Mouse (Mus musculus) hindbrain, embryonic 14.5 days (tissue): ENCODE measurements around the gene Cyp2b10. TPM values are rescaled to one million over a fixed set of nuclear protein-coding genes. Genes with fewer than 3 reads are reported as not detected.
"Not testable (repeated sequence)": the region's sequence is repeated elsewhere in the genome, so short reads cannot be mapped to it uniquely, and the experiment has no call there.

Experiments used
- ATAC-seq: fragments of 200-750 bp; cut with Nextera tagmentation; 2 replicates; pipeline ENCODE4 v1.8.0; 2017; ENCODE audit warnings: moderate number of reproducible peaks, mild to moderate bottlenecking, moderate TSS enrichment, moderate library complexity; ENCODE audit not compliant: low FRiP score
- DNase-seq: peaks from one replicate; pipeline ENCODE4 v3.0.0-alpha.2; 2015; ENCODE audit warnings: low spot score
- H3K27ac ChIP-seq: fragments of 300-500 bp; sonication (generic); 2 replicates; pipeline ENCODE4 v1.5.1; 2014; ENCODE audit warnings: mild to moderate bottlenecking, moderate library complexity
- H3K27me3 ChIP-seq: fragments of 300-500 bp; sonication (generic); 2 replicates; pipeline ENCODE4 v1.6.1; 2014; ENCODE audit warnings: mild to moderate bottlenecking, low read length, mixed read lengths; ENCODE audit not compliant: control insufficient read depth, insufficient read depth
- H3K36me3 ChIP-seq: fragments of 300-500 bp; sonication (generic); replicated peaks from 2 replicates; pipeline ENCODE4 v1.6.1; 2014; ENCODE audit not compliant: control insufficient read depth, insufficient read depth
- H3K4me1 ChIP-seq: fragments of 300-500 bp; sonication (generic); replicated peaks from 2 replicates; pipeline ENCODE4 v1.6.1; 2014; ENCODE audit warnings: antibody characterized with exemption, low read length, mixed read lengths; ENCODE audit not compliant: control insufficient read depth, insufficient read depth
- H3K4me2 ChIP-seq: fragments of 300-500 bp; sonication (generic); replicated peaks from 2 replicates; pipeline ENCODE4 v1.6.1; 2014; ENCODE audit warnings: mild to moderate bottlenecking, moderate library complexity
- H3K4me3 ChIP-seq: fragments of 300-500 bp; sonication (generic); replicated peaks from 2 replicates; pipeline ENCODE4 v1.5.1; 2014; ENCODE audit warnings: mild to moderate bottlenecking, low read length
- H3K9ac ChIP-seq: fragments of 300-500 bp; sonication (generic); 2 replicates; pipeline ENCODE4 v1.6.1; 2014
- H3K9me3 ChIP-seq: fragments of 300-500 bp; sonication (generic); 2 replicates; pipeline ENCODE4 v1.6.1; 2016; ENCODE audit warnings: low read length; ENCODE audit not compliant: control insufficient read depth
- WGBS: fragments of 180-500 bp; shearing (Covaris S2); extraction: QIAGEN DNeasy Blood & Tissue Kit; methylation state at CpG from one replicate; pipeline ENCODE4 v1.1.7; 2014; 5-methylcytosine and 5-hydroxymethylcytosine counted together
- polyA plus RNA-seq: library from polyadenylated mRNA; unstranded; fragments of >200 nt; fragmentation: Nextera tagmentation; extraction: Ambion mirVana; gene quantifications from 2 replicates; pipeline ENCODE4 v1.2.1, GENCODE M21; 2014

The Cyp2b10 gene
- polyA plus RNA-seq, 1 experiment from 2014 or later, result not detected

DNA sequence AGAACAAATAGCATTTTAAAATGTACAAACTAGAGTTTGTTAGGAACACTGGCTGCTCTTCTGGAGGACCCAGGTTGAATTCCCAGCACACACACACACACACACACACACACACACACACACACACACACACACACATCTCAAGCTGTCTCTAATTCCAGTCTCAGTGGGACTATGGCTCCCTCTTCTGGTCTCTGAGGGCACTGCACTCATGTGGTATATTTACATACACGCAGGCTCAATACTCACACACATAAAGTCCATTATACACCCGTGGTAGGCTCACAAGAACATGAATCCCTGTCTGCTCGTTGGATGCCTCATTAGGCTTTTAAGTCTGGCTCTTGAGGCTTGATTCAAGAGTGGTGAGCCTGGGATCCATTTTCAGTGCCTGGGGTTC, 6.6 kb downstream of the Cyp2b10 start:
- WGBS, result 48% methylated on average over 3 of the region's 3 CpGs
- Histone ChIP-seq H3K36me3 (no peaks in the 10 kb centered on the region), H3K27ac (no peak overlapping the region), H3K9ac (no peak overlapping the region), H3K9me3 (0 out of 2 replicates have a peak, but pooled peaks cover 4% of the 10 kb centered on the region), H3K4me3 (no peak overlapping the region), H3K27me3 (no peaks in the 10 kb centered on the region), H3K4me1 (no peaks in the 10 kb centered on the region), H3K4me2 (no peak overlapping the region)
- ATAC-seq (no peak), DNase-seq (no peak)

DNA sequence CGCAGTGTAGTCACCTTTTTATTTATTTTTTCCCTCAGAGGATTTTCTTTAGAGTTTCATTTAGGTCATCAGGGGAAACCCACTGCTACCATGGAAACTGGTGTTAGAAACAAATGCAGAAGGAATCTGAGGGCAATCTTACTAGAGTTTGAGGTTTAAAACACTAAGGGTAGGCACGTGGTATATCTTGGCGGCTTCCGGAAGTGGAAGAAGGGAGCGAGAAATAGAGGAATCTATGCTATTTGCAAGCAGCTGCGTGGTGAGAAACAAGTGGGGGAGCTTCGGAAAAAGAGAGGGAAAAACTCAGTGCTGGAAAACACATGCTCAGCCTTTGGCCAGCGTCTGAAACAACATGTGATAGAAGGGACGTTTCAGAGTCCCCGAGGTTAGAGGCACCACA, 7.1 kb downstream of the Cyp2b10 start:
- WGBS, result 68% methylated on average over 10 of the region's 10 CpGs

DNA sequence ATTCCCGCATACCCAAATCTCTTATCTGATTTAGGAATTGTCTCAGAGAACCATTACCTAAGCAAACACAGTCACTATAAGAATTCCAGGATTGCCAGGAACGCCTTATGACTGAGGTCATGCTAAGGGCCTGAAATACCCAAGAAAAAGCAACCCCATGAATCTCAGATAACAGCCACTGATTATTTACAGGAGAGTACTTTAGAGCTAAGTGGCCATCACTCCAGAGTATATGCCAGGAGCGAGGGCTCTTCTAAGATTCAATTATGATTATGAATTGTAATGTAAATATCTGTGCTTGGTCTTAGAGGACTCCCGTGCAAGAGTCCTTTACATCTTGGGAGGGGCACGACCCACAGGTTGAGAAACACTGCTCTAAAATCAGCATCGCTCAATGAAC, 10.0 kb downstream of the Cyp2b10 start:
- H3K4me2 ChIP-seq, result no peak overlapping the region
- no peak overlapping the region for H3K4me3 ChIP-seq
- no peaks in the 10 kb centered on the region for H3K36me3 ChIP-seq
- 0 out of 2 replicates have a peak, but pooled peaks cover 7% of the 10 kb centered on the region for H3K9me3 ChIP-seq
- H3K9ac ChIP-seq, result no peak overlapping the region
- no peak for ATAC-seq
- DNase-seq, result no peak
- no peak overlapping the region for H3K27ac ChIP-seq
- H3K27me3 ChIP-seq, result no peaks in the 10 kb centered on the region
- WGBS, result 82% methylated on average over 6 of the region's 6 CpGs
- no peaks in the 10 kb centered on the region for H3K4me1 ChIP-seq

More for the DNA sequence above, 7.1 kb downstream of the Cyp2b10 start:
- Histone ChIP-seq H3K4me3 (no peak overlapping the region), H3K4me1 (no peaks in the 10 kb centered on the region), H3K9me3 (0 out of 2 replicates have a peak, but pooled peaks cover 4% of the 10 kb centered on the region), H3K36me3 (no peaks in the 10 kb centered on the region), H3K27ac (no peak overlapping the region), H3K27me3 (no peaks in the 10 kb centered on the region), H3K4me2 (no peak overlapping the region), H3K9ac (no peak overlapping the region)
- ATAC-seq (no peak), DNase-seq (no peak)

DNA sequence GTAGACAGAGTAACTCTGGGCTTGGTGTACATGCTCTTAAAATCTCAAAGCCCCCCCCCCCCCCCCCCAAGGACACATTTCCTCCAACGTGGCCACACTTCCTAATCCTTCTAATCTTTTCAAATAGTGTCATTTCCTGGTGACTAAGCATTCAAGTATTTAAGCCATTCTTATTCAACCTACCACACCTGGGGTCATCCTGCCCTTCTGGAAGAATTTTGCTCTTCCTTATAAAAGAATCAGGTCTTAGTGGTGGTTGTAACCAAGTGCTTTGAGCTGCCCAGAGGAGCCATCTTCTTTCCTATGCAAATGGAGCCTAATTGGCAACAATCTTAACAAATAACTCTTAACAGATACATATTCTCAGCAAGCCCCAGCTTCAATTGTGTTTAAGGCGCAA, 12.6 kb downstream of the Cyp2b10 start:
- no peak for ATAC-seq
- Histone ChIP-seq H3K4me1 (no peaks in the 10 kb centered on the region), H3K36me3 (no peaks in the 10 kb centered on the region), H3K4me3 (no peak overlapping the region), H3K27me3 (no peaks in the 10 kb centered on the region), H3K9me3 (0 out of 2 replicates have a peak, but pooled peaks cover 3% of the 10 kb centered on the region), H3K27ac (no peak overlapping the region), H3K9ac (no peak overlapping the region), H3K4me2 (no peak overlapping the region)
- no peak for DNase-seq
- 72% methylated on average over 2 of the region's 2 CpGs for WGBS

DNA sequence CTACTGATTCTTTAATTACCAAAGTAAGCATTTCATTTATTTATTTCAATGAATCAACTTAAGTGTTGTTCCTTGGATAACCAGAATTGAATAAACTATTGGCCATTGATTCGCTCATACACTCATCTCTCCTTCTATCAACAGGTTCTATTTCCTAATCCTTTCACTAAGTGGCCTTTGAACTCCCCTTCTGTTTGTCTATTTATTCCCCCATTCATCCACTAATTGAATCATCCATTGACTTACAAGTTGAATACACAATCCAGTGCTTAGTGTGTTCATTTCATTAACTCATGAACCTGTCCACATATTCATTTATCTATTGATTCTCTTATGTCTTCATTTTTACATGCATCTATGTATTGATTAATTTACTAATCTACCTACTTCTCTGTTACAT, 18.7 kb downstream of the Cyp2b10 start:
- H3K9ac ChIP-seq, result no peak overlapping the region
- no peak overlapping the region for H3K27ac ChIP-seq
- no peaks in the 10 kb centered on the region for H3K27me3 ChIP-seq
- no peak for ATAC-seq
- no peak overlapping the region for H3K4me3 ChIP-seq
- H3K4me2 ChIP-seq, result no peak overlapping the region
- H3K9me3 ChIP-seq, result 0 out of 2 replicates have a peak, but pooled peaks cover 4% of the 10 kb centered on the region
- no peak for DNase-seq
- WGBS, result 78% methylated on average over 1 of the region's 1 CpGs
- H3K4me1 ChIP-seq, result no peaks in the 10 kb centered on the region
- no peaks in the 10 kb centered on the region for H3K36me3 ChIP-seq

DNA sequence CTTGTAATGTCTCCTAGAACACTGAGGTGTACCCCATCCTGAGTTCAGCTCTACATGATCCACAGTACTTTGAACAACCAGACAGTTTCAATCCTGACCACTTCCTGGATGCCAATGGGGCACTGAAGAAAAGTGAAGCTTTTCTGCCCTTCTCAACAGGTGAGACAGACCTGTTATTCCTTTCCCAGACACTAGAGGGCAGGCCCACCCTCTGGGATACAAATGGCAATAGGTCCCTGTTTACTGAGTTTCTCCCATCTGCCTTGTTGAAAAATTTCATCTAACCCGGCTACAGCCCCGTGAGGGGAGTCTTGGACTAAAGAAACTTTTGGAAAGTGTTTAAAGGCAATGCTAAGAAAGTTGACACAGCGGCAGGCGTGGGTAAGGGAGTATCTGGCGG, 19.9 kb downstream of the Cyp2b10 start:
- H3K36me3 ChIP-seq, ATAC-seq, H3K9me3 ChIP-seq, H3K4me3 ChIP-seq, H3K4me1 ChIP-seq, H3K27me3 ChIP-seq, H3K4me2 ChIP-seq, H3K9ac ChIP-seq, DNase-seq, H3K27ac ChIP-seq: not testable (repeated sequence)
- 63% methylated on average over 5 of the region's 5 CpGs for WGBS

DNA sequence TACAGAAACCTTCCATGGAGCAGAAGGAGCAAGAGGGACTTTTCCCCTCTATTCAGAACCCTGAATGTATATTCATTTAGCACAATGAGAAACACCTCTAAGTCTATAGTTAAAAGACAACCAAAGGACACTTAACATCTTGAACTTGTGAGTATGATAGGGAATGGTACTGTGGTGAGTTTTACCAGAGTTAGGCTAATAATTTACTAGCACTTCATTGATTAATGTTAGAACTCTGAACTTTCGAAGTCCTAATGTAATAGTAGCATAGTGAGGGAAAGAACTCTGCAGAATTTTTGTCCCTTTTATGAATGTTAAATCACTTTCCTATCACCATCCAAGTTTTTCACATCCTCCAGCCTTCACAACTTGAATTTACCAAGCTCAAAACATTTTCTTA, 22.0 kb downstream of the Cyp2b10 start:
- H3K36me3 ChIP-seq, result no peaks in the 10 kb centered on the region
- H3K27me3 ChIP-seq, result no peaks in the 10 kb centered on the region
- ATAC-seq (no peak), DNase-seq (no peak)
- no peak overlapping the region for H3K27ac ChIP-seq
- no peaks in the 10 kb centered on the region for H3K4me1 ChIP-seq
- no peak overlapping the region for H3K9ac ChIP-seq
- H3K4me2 ChIP-seq, result no peak overlapping the region
- no peak overlapping the region for H3K4me3 ChIP-seq
- H3K9me3 ChIP-seq, result 0 out of 2 replicates have a peak, but pooled peaks cover 4% of the 10 kb centered on the region
- WGBS, result 76% methylated on average over 1 of the region's 1 CpGs

DNA sequence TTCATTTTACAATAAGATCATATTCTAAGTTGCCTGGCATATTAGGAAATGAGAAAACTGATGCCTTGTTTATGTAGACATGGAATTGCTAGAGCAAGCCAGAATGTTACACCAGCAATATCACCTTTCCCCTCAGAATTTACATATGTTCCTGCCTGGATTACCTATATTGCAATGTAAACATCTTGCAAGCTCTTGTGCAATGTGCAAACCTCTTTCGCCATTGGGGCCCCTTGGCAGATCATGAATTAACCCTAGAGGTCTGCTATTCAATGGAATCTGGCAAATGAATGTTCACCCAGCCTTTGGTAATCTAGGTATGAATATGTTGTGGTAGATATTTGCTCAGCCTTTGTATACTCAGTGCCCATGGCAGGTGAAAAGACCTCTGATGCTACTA, 47.9 kb downstream of the Cyp2b10 start:
- H3K9me3 ChIP-seq, result no peaks in the 10 kb centered on the region; the same call in 1 of the 2 replicates
- 94% methylated on average over 1 of the region's 1 CpGs for WGBS
- no peak overlapping the region for H3K9ac ChIP-seq

More for the DNA sequence above, 47.9 kb downstream of the Cyp2b10 start:
- H3K36me3 ChIP-seq, result no peaks in the 10 kb centered on the region
- DNase-seq, result no peak
- no peaks in the 10 kb centered on the region for H3K4me1 ChIP-seq
- no peak overlapping the region for H3K27ac ChIP-seq
- no peak overlapping the region for H3K4me3 ChIP-seq
- ATAC-seq, result no peak
- no peak overlapping the region for H3K4me2 ChIP-seq
- H3K27me3 ChIP-seq, result no peaks in the 10 kb centered on the region
